Mouse (Mus musculus) midbrain, embryonic 15.5 days (tissue): ENCODE measurements around the gene Ostc. TPM values are rescaled to one million over a fixed set of nuclear protein-coding genes. Genes with fewer than 3 reads are reported as not detected.

Experiments used
- ATAC-seq: fragments of 200-750 bp; cut with Nextera tagmentation; replicated peaks from 2 replicates; pipeline ENCODE4 v1.8.0; 2017; ENCODE audit warnings: moderate TSS enrichment
- H3K27ac ChIP-seq: fragments of 300-500 bp; sonication (generic); 2 replicates; pipeline ENCODE4 v1.5.1; 2015; ENCODE audit warnings: mild to moderate bottlenecking, inconsistent platforms
- H3K27me3 ChIP-seq: fragments of 300-500 bp; sonication (generic); replicated peaks from 2 replicates; pipeline ENCODE4 v1.6.1; 2015; ENCODE audit warnings: inconsistent platforms
- H3K36me3 ChIP-seq: fragments of 300-500 bp; sonication (generic); replicated peaks from 2 replicates; pipeline ENCODE4 v1.6.1; 2015; ENCODE audit warnings: inconsistent platforms
- H3K4me1 ChIP-seq: fragments of 300-500 bp; sonication (generic); 2 replicates; pipeline ENCODE4 v1.6.1; 2015; ENCODE audit warnings: inconsistent platforms
- H3K4me2 ChIP-seq: fragments of 300-500 bp; sonication (generic); 2 replicates; pipeline ENCODE4 v1.6.1; 2015; ENCODE audit warnings: inconsistent platforms, mild to moderate bottlenecking, moderate library complexity
- H3K4me3 ChIP-seq: fragments of 300-500 bp; sonication (generic); 2 replicates; pipeline ENCODE4 v1.5.1; 2015; ENCODE audit warnings: mild to moderate bottlenecking, inconsistent platforms
- H3K9ac ChIP-seq: fragments of 300-500 bp; sonication (generic); 2 replicates; pipeline ENCODE4 v1.6.1; 2015; ENCODE audit warnings: mild to moderate bottlenecking, inconsistent platforms
- H3K9me3 ChIP-seq: fragments of 300-500 bp; sonication (generic); 2 replicates; pipeline ENCODE4 v1.6.1; 2016; ENCODE audit warnings: inconsistent platforms
- WGBS: fragments of 180-500 bp; shearing (Covaris S2); methylation state at CpG from one replicate; pipeline ENCODE4 v1.1.7; 2015; ENCODE audit warnings: mixed read lengths; 5-methylcytosine and 5-hydroxymethylcytosine counted together
- polyA plus RNA-seq: library from polyadenylated mRNA; unstranded; fragments of >200 nt; fragmentation: Nextera tagmentation; extraction: Ambion mirVana; gene quantifications from 2 replicates; pipeline ENCODE4 v1.2.1, GENCODE M21; 2015

Gene Ostc
- polyA plus RNA-seq, 1 experiment from 2014 or later = 209 TPM

DNA sequence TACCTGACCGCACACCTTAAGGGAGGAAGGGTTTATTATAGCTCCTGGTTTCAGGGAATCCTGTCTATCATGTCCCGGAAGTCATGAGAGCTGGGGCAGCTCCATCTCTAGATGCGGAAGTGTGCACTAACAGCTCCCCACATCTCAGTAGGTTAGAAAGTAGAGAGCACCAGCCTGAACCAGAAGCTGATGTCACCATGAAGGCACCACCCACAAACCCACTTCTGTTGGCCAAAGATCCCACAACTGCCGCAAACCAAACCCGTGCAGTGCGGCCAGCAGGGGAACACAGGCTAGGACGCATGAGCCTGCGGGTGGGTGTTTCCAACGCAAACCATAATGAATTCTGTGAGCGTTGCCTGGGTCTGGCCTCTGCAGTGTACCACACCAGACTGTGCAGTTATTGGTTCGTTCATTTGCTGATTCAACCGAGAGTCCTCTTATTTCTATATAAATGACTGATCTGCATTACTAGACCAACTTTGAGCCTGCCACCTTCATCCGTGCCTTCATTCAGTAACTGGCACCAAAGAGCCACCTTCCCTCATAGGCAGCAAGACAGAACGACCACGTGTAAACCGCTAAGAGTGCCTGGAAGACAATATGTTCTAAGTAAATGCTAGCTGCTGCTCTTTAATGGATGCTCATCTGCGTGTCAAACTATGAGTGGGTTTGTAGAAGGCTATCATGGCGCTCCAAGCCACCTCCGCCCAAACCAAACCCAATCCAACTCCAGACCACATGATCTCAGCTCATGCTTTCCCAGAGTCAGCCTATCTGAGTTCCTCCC lies 31.4 kb downstream of the Ostc start:
- H3K4me2 ChIP-seq = no peak overlapping the region
- WGBS = 94% methylated on average over 19 of the region's 19 CpGs
- no peak for ATAC-seq

DNA sequence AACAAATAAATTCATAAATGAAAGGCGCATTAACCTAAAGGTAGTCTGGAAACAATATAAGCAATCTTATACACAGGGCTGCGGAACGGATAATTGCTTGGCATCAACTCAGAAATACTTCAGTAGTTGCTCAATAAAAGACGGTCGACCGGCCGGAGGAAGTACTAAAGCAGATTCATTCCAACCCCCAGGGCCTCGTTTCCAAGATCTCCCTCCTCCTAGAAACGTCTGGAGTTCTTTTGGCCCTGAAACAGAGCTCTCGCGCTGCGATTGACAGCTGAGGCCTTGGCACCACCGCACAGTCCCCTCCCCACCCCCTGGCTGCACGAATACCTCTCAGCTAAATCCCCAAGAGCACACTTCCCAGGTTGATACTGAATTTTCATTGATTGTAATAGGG lies 38.0 kb downstream of the Ostc start:
- WGBS = 58% methylated on average over 14 of the region's 14 CpGs

More for the DNA sequence above, 31.4 kb downstream of the Ostc start:
- Histone ChIP-seq H3K27ac (no peak overlapping the region), H3K9me3 (no peaks in the 10 kb centered on the region), H3K27me3 (no peaks in the 10 kb centered on the region), H3K9ac (no peak overlapping the region), H3K36me3 (no peaks in the 10 kb centered on the region), H3K4me1 (no peaks in the 10 kb centered on the region), H3K4me3 (no peak overlapping the region)

DNA sequence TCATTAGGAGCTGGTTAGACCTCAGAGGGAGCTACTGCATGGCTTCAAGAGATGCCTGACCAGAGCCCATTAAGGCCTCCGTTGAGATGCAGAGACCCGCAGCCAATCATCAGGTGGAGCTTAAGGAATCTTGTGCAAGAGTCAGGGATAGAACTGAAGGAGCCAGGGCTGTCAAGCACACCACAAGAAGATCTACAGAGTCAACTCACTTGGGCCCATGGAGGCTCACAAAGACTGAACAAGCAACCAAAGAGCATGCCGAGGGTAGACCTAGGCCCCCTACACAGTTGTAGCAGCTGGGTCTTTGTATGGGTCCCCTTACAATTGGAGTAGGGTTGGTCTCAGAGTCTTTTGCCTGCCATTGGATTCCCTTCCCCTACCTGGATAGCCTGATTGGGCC lies 46.7 kb downstream of the Ostc start:
- H3K36me3 ChIP-seq = no peaks in the 10 kb centered on the region
- no peak overlapping the region for H3K27ac ChIP-seq
- H3K9me3 ChIP-seq = no peaks in the 10 kb centered on the region
- H3K9ac ChIP-seq = no peak overlapping the region
- no peaks in the 10 kb centered on the region for H3K4me1 ChIP-seq
- no peak overlapping the region for H3K4me3 ChIP-seq
- 90% methylated on average over 3 of the region's 3 CpGs for WGBS
- ATAC-seq = no peak
- H3K27me3 ChIP-seq = no peaks in the 10 kb centered on the region
- no peak overlapping the region for H3K4me2 ChIP-seq

More for the DNA sequence above, 38.0 kb downstream of the Ostc start:
- Histone ChIP-seq H3K4me3 (no peak overlapping the region), H3K9me3 (no peaks in the 10 kb centered on the region), H3K36me3 (no peaks in the 10 kb centered on the region), H3K27ac (no peak overlapping the region), H3K4me2 (no peak overlapping the region), H3K4me1 (no peaks in the 10 kb centered on the region), H3K27me3 (no peaks in the 10 kb centered on the region), H3K9ac (no peak overlapping the region)
- ATAC-seq = no peak

DNA sequence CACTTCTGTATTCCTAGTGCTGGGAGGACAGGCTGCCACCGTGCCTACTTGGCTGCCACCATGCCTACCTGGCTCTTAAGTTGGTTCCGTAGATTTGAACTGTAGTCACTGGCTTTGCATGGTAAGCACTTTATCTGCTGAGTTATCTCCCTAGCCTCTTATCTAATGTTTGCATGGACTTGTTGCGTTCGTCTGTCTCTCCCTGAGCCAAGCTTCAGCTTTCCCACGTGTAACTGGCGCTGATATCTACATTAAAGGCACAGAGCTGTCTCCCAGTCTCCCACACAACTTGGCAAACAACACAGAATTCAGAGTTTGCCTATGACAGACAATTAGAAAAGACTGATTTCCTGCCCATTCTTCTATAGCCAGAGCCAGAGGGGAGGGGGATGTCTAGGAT lies 48.6 kb downstream of the Ostc start:
- Histone ChIP-seq H3K27me3 (no peaks in the 10 kb centered on the region), H3K4me2 (no peak overlapping the region), H3K27ac (no peak overlapping the region), H3K4me3 (no peak overlapping the region), H3K9me3 (no peaks in the 10 kb centered on the region), H3K36me3 (no peaks in the 10 kb centered on the region), H3K4me1 (no peaks in the 10 kb centered on the region), H3K9ac (no peak overlapping the region)
- 85% methylated on average over 6 of the region's 6 CpGs for WGBS
- no peak for ATAC-seq

DNA sequence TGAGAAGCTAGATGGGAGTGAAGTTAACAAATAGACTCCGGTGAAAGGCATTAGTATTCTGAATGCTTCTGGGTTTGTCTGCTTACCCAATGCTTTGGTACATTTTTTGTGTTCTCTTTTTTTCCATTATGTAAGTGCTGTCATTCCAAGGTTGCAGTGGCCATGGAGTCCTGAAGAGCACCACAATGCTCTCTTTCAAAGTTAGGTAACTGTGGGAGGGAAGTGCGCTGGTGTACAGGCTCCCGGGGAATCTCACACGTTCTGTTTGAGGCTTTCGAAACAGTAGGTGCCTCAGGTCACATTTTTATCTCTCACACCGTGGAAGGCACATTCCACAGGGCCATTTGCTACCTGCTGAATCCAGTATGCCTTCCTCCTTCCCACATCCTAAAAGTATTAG lies 59.7 kb downstream of the Ostc start:
- no peaks in the 10 kb centered on the region for H3K36me3 ChIP-seq
- no peaks in the 10 kb centered on the region for H3K4me1 ChIP-seq
- WGBS = 65% methylated on average over 6 of the region's 6 CpGs
- H3K4me3 ChIP-seq = no peak overlapping the region
- H3K9ac ChIP-seq = no peak overlapping the region
- H3K4me2 ChIP-seq = no peak overlapping the region
- no peaks in the 10 kb centered on the region for H3K9me3 ChIP-seq
- H3K27me3 ChIP-seq = no peaks in the 10 kb centered on the region
- no peak for ATAC-seq
- H3K27ac ChIP-seq = no peak overlapping the region

DNA sequence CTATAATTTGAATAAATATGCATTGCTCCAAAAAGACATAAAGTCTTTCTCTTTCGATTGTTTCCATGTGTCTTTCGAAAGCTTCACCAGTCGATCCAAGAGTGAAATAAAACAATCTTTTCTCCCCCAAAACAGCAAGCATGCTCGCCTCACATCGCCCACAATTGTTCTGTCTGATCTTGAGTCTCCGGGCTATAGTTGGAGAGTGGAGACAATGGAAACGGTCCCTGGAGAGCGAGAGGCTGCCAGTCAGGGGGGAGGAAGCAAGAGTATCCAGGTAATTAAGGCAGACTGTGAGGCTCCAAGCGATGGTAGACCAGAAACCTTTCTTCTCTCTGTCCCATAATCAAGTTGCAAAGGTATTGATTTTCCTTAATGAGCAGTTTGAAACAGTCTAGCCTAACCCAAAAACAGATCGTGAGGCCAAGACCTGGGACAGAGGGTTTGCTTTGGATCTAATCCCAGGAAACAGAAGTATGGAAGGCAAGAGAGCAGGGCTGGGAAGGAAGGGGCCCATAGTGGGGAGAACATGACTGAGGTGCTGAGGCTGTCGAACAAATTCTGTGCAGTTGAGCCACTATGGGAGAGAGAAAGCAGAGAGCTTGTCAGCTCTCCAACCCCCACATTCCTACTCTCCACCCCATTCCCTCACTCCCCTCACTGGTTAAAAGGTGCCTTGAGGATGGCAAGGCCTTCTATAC lies 63.0 kb downstream of the Ostc start:
- no peak overlapping the region for H3K4me2 ChIP-seq
- no peak overlapping the region for H3K4me3 ChIP-seq
- no peak for ATAC-seq
- H3K27ac ChIP-seq = no peak overlapping the region
- no peaks in the 10 kb centered on the region for H3K27me3 ChIP-seq
- no peaks in the 10 kb centered on the region for H3K36me3 ChIP-seq
- no peak overlapping the region for H3K9ac ChIP-seq
- H3K4me1 ChIP-seq = no peaks in the 10 kb centered on the region
- 70% methylated on average over 11 of the region's 11 CpGs for WGBS
- H3K9me3 ChIP-seq = no peaks in the 10 kb centered on the region

Other genes starting within 250 kb of the Ostc start
- not detected in 2 replicates for gene Etnppl, start 92.0 kb downstream of the Ostc start, polyA plus RNA-seq
- 524 and 551 TPM in 2 replicates for gene Rpl34, start 21.0 kb upstream of the Ostc start, polyA plus RNA-seq